Mouse (Mus musculus) thymus, postnatal 4 days (tissue): Measurements from ENCODE around the gene Slc44a3.

Experiments used
- DNase-seq: peaks from one replicate; pipeline ENCODE4 v3.0.0; 2021

Slc44a3 gene

GRCm38 (mm10) chr3:121492026-121492425 lies 40.2 kb downstream of the Slc44a3 start:
- DNase-seq: no peak

GRCm38 (mm10) chr3:121490941-121491340 lies 41.3 kb downstream of the Slc44a3 start:
- DNase-seq: no peak

DNA sequence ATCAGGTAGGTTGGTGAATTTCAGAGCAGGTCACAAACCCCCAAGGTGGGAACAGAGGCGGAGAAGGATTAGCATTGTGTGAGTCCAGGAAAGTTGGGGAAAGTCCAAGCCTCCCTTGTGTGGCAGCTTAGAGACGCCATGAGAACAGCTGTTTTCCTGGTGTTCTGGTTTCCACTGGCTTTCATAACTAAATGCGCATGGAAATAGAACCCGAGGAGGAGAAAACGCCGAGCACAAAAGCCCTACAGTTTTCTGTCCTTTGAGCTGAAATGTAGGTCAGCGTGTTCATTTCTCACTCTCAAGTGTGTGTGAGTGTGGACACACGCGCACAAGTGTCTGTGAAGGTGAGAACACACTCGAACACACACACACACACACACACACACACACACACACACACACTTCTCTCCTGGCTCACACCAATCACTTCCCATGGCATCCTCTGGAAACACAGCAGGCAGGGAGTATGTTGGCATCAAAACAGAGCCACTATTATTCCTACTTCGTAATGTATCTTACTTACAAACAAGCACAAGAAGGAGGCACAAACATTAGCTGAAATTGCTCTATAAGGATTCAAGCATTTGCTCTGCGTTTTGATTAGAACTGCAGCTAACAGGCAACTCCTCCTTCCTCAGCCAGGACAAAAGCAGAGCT lies 42.6 kb downstream of the Slc44a3 start:
- DNase-seq: no peak

DNA sequence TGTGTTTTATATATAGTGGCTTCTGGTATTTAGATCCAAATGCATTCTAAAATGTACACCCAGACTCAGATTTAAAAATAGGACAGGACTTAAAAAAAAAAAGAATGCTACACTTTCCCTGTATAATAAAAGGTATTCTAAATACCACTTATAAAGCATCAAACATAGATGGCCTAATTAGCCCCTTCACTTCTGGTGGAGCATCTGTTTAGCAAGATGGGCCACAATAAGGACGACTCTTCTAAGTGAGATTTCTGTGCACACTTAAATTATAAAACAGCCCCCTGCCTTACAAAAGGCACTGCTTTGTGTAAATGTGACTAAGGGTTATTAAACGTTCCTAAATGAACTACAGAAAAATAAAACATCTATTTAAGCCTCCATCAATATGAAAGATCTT lies 47.0 kb downstream of the Slc44a3 start:
- no peak for DNase-seq

GRCm38 (mm10) chr3:121483266-121484161 lies 48.7 kb downstream of the Slc44a3 start:
- no peak for DNase-seq

DNA sequence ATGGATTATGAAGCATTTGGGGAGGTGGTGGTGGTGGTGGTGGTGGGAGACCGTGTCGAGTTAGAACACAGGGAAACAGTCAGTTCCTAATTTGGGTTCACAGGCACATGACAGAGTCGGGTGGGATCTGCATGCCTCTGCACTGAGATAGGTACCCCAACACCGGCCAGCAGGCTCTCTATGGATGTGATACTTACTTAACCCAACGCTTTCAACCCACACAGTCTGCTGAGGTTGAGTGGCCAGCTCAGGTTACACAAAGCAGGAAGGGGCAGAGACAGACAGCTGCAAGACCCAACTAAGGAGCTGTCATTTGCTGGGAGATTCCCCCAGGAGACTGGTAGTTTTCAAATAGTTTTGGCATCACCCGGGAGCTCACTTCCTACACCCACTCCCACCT lies 50.6 kb downstream of the Slc44a3 start:
- DNase-seq: no peak

DNA sequence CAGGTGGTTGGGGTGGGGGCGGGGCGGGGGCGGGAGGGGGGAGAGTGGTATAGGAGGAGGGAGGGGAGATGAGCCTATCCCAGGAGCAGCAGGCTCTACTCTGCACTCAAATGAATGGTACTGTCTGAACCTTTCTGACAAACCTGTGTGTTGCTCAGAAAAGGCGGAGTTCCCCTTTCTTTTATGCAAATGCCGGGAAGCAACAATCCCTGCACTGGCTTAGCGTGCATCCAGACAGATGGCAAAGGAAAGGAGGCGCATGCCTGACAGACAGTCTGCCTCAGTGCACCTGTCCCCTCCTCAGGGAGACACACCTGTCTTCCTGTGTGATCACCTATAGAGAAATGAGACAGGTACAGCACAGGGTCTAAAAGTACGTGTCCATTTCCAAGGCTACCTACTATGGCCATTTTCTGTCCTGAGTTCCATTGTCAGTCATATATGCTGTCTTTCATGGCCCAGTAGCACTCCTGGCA lies 51.2 kb downstream of the Slc44a3 start:
- DNase-seq: no peak

DNA sequence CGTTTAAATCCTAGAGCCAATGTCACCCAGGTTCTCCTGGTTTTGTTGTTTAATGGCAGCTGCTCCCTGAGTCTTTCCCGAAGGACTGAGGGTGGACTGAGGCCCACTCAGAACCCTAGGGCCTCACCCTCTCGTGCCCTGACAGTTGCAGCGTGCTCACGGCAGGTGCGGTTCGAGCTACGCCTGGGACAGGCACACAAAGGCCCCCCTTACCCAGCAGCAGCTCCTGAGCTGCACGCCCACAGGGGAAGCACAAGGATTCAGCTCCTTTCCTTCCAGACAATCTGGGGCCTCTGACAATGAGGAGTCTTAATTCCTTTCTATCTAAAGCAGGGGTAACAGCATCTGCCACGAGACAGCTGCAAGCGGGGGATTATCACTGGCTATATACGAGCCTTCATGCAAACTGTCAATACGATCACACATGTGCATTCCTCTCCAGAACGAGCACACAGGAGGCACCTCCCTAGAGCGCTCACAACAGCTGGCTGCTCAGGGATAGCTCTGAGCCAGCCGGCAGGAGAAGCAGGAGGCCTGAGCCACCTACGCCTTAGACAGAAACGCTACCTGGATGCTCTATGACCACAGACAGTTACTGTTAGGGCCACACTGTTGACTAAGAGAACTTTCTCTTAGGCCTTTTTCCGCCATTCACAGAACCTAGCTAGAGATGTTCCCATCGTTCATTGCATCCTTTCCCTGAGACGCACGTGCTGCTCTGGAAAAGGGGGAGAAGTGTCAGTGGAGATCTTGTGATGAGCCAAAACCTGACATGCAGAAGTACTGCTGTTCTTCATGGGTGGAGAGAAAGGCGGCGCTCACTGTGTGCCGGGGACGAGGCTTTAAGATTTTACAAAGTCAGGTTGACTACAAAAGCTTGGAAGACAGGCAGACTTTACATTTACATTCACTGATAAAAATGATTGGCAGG lies 51.9 kb downstream of the Slc44a3 start:
- DNase-seq: no peak

DNA sequence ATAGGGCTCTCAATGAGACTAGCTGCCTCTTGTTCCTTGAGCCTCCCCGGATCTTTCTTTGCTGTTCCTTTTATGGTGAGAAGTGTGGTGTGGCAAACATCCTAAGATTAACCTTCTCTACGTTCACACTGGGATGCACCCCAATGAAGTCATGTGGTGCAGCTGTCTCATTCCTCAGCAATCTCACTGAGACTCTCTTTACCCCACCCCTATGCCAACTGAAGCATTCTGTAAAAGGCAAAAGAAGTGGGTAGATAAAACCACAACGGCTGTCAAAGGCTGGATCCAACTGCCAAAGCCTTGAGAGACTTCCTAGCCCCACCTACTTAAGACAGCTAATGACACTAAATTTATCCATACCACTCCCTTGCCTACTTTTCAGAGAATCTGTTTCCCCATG lies 57.5 kb downstream of the Slc44a3 start:
- DNase-seq: peak; percentile 22

DNA sequence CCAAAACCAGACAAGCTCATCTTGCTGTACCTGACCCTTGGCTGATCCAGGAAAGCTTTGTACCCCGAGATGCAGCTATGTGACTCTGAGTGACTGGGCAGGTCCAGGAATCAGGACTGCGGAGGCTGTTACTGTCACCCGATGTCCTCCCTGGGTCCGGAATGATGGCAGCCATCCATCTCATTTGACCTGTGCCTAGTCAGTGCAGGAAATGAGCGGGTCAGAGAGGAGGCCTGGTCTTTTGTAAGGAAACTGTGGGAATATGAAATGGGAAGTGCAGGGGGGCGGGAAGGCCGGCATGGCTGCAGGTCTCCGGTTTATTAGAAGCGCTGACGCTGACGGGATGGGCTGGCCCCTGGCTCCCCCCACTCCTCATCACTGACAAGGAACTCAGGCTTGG lies 60.5 kb downstream of the Slc44a3 start:
- DNase-seq: no peak

- peak; percentile 27 for DNase-seq
Observed at GRCm38 (mm10) chr3:121469185-121469975, 62.8 kb downstream of the Slc44a3 start.

DNA sequence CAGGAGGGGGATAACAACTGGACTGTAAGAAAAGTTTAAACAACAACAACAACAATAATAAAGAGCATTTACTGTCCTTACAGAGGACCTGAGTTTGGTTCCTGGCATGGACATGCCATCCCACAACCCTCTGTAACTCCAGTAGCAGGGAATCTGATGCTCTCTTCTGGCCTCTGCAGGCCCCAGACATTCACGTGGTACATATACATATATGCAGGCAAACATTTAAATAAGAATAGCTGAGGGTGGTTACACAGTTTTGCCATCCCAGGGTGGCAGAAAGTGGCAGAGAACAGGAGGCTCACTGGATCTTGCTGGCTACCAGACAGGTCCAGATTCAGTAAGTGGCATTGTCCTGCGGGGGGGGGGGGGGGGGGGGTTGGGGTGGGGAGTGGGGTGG lies 64.1 kb downstream of the Slc44a3 start:
- no peak for DNase-seq

DNA sequence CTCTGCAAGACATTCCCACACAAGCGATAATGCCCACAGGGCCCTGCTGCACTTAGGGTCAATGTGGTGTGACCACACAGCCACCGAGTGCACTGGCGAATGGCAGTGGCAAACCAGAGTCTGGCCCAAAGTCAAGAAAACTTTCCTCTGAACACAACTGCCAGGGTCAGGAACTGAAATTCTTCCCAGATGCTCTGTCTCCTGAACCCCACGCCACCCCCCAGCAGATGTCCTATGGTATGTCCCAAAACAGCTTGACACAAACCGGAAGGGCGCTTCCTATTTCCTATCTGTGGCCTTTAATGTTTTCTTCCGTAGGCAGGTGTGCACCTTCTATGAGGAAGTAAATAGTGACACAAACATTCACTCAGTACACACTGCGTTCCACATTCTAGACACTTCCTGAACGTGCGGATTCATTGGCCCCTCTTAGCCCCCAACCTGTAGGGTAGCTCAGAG lies 65.1 kb downstream of the Slc44a3 start:
- DNase-seq: peak; percentile 55

- no peak for DNase-seq
Observed at GRCm38 (mm10) chr3:121465795-121466194, 66.4 kb downstream of the Slc44a3 start.

- DNase-seq: no peak
Observed at GRCm38 (mm10) chr3:121464733-121465305, 67.4 kb downstream of the Slc44a3 start.

DNA sequence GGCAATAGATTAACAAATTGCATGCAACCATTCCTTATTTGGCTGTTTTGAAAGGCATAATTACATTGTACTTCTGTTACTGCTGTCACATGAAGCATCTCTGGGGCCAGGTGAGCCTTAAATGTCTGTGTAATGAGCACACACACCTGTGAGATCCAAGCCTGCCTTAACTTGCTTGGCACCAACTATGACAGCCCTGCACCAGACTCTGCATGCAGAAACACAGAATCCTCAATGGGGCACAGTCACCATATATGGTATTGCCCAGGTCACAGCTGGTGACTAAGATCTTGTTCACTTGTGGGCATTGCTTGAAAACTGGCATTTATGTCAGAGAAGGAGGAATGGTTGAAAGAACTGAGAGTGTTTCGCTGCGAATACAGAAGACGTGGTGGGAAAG lies 69.4 kb downstream of the Slc44a3 start:
- DNase-seq: no peak

DNA sequence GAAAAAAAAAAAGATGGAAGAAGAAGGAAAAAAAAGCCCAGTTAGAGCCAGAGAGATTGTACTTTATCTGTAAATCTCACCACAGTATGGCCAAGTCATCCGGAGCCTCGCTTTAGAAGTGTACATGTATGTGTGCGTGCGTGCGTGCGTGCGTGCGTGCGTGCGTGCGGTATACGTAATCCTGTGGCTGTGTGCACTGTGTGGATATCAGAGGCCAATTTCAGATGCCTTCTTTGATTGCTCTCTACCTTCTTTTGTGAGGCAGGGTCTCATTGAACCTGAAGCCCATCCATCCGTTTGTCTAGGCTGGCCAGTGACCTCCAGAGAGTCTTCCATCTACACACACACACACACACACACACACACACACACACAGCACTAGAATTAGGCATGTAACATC lies 70.7 kb downstream of the Slc44a3 start:
- DNase-seq: no peak

GRCm38 (mm10) chr3:121460473-121461193 lies 71.6 kb downstream of the Slc44a3 start:
- DNase-seq: no peak

DNA sequence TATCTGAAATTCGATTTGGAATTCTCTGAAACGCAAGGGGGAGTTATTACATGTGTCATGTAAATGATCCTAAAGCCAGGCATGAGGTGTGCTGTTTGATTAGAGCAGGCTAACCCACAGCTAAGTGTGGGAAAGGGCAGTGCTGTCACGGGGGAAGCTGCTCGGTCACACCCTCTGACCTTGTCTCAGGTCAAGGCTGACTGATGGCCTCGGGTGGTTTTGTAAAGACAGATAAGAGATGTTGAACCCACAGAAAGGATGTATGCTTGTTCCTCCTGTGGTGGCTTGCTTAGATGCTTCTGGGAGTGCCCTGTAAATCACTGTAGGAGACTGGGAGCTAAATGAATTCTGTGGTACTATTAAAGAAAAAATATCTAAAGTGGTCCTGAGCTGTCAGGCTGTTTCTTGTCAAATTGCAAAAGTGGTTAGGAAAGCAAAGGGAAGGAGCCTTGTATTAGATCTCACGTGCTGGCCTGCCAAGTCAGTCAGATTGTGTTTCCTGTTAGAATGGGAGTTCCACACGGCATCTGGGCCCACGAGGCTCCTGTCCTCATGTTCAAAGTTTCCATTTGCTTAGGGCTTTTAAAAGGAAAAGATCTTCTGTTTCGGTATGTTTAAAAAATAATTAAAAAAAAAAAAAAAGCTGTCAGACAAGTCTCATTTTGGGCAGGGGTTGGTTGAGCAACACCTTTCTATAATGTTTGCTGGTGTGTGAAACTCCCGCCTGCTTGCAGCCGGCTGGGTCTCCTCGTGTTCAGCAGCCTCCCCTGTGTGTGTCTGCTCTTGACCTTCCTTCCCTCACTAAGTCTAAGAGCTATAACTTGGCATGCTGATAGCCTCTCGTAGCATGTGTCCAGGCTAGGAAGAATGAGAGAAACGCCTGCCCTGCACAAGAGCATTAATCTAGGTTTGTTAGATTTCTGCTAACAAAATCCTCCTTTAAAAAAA lies 73.4 kb downstream of the Slc44a3 start:
- DNase-seq: no peak

- no peak for DNase-seq
Observed at GRCm38 (mm10) chr3:121451404-121451803, 80.8 kb downstream of the Slc44a3 start.
